Mouse (Mus musculus) brain, embryonic 14.5 days (tissue): ENCODE measurements at regions not wholly inside any gene's neighbourhood (a gene's known extent, or its start where the extent isn't known, plus 50 kb on each side); places are given as distances from the start of the nearest gene placed in this dataset.

Experiments used
- CTCF ChIP-seq: fragments of 200-500 bp; IDR thresholded peaks from 2 replicates; pipeline ENCODE4 v1.5.1; 2012; ENCODE audit warnings: inconsistent platforms, mild to moderate bottlenecking, moderate library complexity, borderline replicate concordance; ENCODE audit not compliant: insufficient read depth, insufficient read length; ENCODE audit errors: extremely low read depth
- POLR2A ChIP-seq: fragments of 200-500 bp; IDR thresholded peaks from 2 replicates; pipeline ENCODE4 v1.6.1; 2012; ENCODE audit warnings: mild to moderate bottlenecking, inconsistent platforms, borderline replicate concordance; ENCODE audit not compliant: poor library complexity, insufficient read depth, insufficient read length, severe bottlenecking; ENCODE audit errors: extremely low read depth

GRCm38 (mm10) chr12:107714846-107715245 is 226.4 kb downstream of the 3110018I06Rik start:
- TF ChIP-seq POLR2A (no peak), CTCF (no peak)
